Mouse (Mus musculus): Measurements from ENCODE around the gene Rps6kb1. TPM values are rescaled to one million over a fixed set of nuclear protein-coding genes. Genes with fewer than 3 reads are reported as not detected.

The Rps6kb1 gene
- polyA plus RNA-seq, 1 experiment from 2014 or later, result 37.9 TPM

DNA sequence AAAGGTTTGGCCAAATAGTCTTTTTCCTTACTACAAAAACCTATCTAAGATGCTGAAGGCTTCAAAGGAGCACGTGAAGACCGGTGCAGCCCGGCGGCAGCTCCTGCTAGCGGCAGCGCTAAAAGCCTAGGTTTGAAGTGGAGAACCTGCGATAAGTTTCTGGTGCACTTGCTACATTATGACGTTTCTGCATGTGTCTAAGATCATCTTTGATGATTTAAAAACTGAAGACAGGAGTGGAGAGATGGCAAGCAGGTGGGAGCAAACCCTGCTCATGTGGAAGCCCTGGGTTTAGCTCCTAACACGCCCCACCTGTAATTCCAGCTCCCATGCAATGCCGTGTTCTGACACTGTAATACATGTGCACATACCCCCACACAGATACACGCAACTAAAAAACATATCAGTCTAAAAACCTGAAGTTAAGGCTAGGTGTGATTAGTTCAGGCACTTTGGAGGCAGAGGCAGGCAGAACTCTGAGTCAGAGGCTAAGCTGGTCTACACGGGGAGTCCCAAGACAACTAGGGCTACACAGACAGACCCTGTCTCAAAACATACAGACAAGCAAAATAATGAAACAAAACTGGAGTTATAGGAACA, 37.4 kb upstream of the Rps6kb1 start:
- no peaks in the 10 kb centered on the region for H3K9me3 ChIP-seq (ENCODE audit: control insufficient read depth)
- H3K9ac ChIP-seq (ENCODE audit: low read depth, low read length), result no peak overlapping the region
- peaks cover 7% of the 10 kb centered on the region; the same call in 1 of the 2 replicates for H3K4me1 ChIP-seq (replicated peaks; ENCODE audit: control insufficient read depth, insufficient read depth, low read length)
- peak overlapping the region; percentile 96 for H3K27ac ChIP-seq (ENCODE audit: low read depth, low read length)
- no peaks in the 10 kb centered on the region for H3K36me3 ChIP-seq (ENCODE audit: control insufficient read depth, insufficient read depth)
- no peak for TF ChIP-seq CTCF (IDR thresholded peaks at IDR 0.05; ENCODE audit: low read depth)
- ATAC-seq, result no peak
- peak overlapping the region; percentile 40; the same call in 1 of the 2 replicates for H3K4me2 ChIP-seq (replicated peaks; ENCODE audit: low read depth)
- H3K4me3 ChIP-seq (ENCODE audit: low read depth, low read length), result no peak overlapping the region
- 59% methylated on average over 12 of the region's 12 CpGs for WGBS
- H3K27me3 ChIP-seq (replicated peaks; ENCODE audit: control insufficient read depth, insufficient read depth, low read length), result no peaks in the 10 kb centered on the region

DNA sequence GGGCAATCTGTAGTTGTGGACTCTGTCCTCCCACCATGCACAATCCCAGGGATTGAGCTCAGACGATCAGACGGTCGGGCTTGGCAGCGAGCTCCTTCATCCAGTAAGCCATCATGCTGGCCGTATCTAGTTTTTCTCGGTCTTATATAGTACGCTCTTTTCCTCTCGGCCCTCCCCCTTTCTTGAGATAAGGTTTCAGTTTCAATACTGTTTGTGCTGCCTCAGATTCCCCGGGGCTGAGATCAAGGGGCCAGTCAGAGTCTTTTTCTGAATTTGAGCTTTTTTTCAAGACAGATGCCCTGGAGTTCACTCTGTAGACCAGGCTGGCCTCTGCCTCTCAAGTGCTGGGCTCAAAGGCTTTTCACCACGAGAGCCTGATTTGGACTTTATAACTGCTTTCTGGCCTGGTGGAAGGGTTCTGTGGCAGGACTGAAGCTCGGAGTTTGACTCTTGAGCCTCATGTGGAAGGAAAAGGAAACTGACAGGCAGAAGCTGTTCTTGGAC, 36.7 kb upstream of the Rps6kb1 start:
- no peaks in the 10 kb centered on the region for H3K36me3 ChIP-seq (ENCODE audit: control insufficient read depth, insufficient read depth)
- H3K4me2 ChIP-seq (replicated peaks; ENCODE audit: low read depth), result peak overlapping the region; percentile 40
- peaks cover 7% of the 10 kb centered on the region; the same call in 1 of the 2 replicates for H3K4me1 ChIP-seq (replicated peaks; ENCODE audit: control insufficient read depth, insufficient read depth, low read length)
- H3K9me3 ChIP-seq (ENCODE audit: control insufficient read depth), result no peaks in the 10 kb centered on the region
- H3K27ac ChIP-seq (ENCODE audit: low read depth, low read length), result peak overlapping the region; percentile 96
- H3K4me3 ChIP-seq (ENCODE audit: low read depth, low read length), result no peak overlapping the region
- peak; percentile 26 for ATAC-seq
- no peak for TF ChIP-seq CTCF (IDR thresholded peaks at IDR 0.05; ENCODE audit: low read depth)
- peak overlapping the region; percentile 23; the same call in 1 of the 2 replicates for H3K9ac ChIP-seq (ENCODE audit: low read depth, low read length)
- 8% methylated on average over 11 of the region's 11 CpGs for WGBS
- no peaks in the 10 kb centered on the region for H3K27me3 ChIP-seq (replicated peaks; ENCODE audit: control insufficient read depth, insufficient read depth, low read length)

DNA sequence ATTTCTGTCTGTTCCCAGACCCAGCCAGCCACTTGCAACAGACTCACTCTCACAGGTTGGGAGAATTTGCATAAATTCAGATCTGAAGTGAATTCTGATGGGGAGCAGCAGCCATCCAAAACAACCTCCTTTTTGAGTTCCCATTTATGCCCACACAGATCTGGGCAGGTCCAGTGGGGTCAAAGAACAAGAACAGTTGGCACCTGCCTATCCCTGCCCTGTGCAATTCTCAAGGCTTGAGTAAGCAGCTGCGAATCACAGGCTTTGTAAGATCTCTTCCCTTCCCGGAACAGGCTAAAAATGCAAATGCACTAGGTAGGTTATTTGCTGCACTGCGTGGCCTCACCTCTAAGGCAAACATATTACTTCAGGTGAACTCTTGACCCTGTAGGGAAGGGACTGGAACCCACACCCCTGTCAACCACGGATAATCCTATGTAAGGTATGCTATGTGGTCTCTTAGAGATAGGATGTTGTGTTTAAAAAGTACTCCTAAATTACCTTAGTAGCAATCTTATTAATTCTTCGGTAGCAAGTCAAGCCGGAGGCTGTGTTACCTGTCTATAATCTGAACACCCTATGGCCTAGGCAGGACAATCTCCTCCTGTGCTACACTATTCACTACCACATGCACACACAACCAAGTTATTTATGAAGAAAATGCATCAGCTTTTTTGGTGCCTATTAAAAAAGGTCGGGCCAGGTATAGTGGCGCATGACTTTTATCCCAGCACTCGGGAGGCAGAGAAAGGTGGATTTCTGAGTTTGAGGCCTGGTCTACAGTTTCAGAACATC, 35.9 kb upstream of the Rps6kb1 start:
- peak; percentile 87 for ATAC-seq
- Histone ChIP-seq H3K4me2 (replicated peaks; ENCODE audit: low read depth) (peak overlapping the region; percentile 40), H3K9me3 (ENCODE audit: control insufficient read depth) (no peaks in the 10 kb centered on the region), H3K9ac (ENCODE audit: low read depth, low read length) (peak overlapping the region; percentile 45), H3K27ac (ENCODE audit: low read depth, low read length) (peak overlapping the region; percentile 96), H3K27me3 (replicated peaks; ENCODE audit: control insufficient read depth, insufficient read depth, low read length) (no peaks in the 10 kb centered on the region), H3K36me3 (ENCODE audit: control insufficient read depth, insufficient read depth) (no peaks in the 10 kb centered on the region), H3K4me1 (replicated peaks; ENCODE audit: control insufficient read depth, insufficient read depth, low read length) (peaks cover 7% of the 10 kb centered on the region; the same call in 1 of the 2 replicates), H3K4me3 (ENCODE audit: low read depth, low read length) (no peak overlapping the region)
- 39% methylated on average over 9 of the region's 9 CpGs for WGBS
- no peak for TF ChIP-seq CTCF (IDR thresholded peaks at IDR 0.05; ENCODE audit: low read depth)

DNA sequence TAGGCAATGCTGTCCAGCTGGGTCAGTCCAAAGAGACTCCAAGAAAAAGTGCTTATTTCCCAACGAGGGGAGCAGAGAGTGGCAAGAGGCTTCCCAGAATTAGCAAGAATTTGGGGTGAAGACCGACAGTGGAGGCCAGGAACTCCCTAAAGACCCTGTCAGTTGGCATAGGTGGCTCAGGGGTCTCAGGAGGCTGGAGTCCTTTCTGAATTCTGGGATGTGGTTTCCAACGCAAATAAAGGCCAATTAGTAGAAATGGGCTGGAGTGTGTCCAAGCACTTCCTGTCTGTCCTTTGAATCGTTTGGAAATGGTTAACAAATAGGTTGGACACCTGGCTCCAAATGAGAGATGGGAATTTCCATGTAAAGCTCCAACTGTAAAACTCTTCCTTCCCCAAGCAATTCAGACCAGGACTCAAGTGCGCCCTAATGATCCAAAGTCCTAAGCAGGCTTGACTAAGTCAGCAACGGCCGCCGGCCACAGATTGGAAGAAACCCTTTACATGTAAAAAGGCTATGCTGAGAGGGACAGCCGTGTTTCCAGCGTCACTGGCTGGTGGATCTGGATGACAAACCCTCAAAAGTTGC, 35.2 kb upstream of the Rps6kb1 start:
- peaks cover 7% of the 10 kb centered on the region; the same call in 1 of the 2 replicates for H3K4me1 ChIP-seq (replicated peaks; ENCODE audit: control insufficient read depth, insufficient read depth, low read length)
- peak; percentile 48 for ATAC-seq
- TF ChIP-seq CTCF (IDR thresholded peaks at IDR 0.05; ENCODE audit: low read depth), result no peak
- 32% methylated on average over 10 of the region's 10 CpGs for WGBS
- no peaks in the 10 kb centered on the region for H3K27me3 ChIP-seq (replicated peaks; ENCODE audit: control insufficient read depth, insufficient read depth, low read length)
- H3K27ac ChIP-seq (ENCODE audit: low read depth, low read length), result peak overlapping the region; percentile 96
- peak overlapping the region; percentile 45 for H3K9ac ChIP-seq (ENCODE audit: low read depth, low read length)
- H3K36me3 ChIP-seq (ENCODE audit: control insufficient read depth, insufficient read depth), result no peaks in the 10 kb centered on the region
- H3K4me3 ChIP-seq (ENCODE audit: low read depth, low read length), result no peak overlapping the region
- H3K9me3 ChIP-seq (ENCODE audit: control insufficient read depth), result no peaks in the 10 kb centered on the region
- peak overlapping the region; percentile 35 for H3K4me2 ChIP-seq (replicated peaks; ENCODE audit: low read depth)

DNA sequence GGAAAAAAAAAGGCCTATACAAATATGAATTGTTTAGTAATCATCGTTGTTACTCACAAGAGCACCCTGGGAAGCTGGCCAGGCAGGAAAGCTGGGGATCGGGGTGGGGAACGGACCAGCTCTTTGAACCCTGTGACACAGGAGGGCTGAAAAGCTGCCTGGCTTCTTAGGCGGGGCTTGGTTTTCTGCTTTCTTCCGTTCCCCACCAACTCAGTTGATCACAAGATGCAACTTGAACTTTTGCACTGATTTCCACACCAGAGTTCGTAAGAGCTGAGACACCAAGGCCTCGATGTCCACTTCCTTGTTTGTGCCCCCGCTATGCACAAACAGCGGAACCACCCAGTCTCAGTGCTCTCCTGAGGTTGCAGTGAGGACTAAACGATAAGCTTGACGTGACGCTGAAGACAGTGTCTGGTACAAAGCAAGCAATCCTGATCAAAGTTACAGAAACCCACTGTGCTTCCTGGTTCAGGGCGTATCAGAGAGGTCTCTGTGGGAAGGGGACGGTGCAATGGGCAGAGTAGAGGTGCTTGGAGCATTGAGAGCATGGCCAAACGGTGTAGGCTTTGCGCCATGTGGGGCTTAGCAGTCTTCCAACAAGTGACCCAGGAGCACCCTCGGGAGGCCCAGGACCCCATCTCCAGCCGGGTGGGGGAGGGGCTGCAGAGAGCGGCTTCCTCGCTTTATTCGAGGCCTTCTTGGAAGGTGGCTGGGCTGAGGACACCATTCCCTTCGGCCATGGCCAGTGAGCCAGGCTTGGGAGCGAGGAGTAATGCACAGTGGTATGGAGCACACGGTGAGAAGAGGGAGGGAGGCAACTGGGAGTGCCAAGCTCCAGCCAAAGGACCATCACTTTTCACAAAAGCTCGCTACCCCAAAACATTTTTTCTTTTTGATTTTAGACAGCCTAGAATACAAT, 34.5 kb upstream of the Rps6kb1 start:
- TF ChIP-seq CTCF (IDR thresholded peaks at IDR 0.05; ENCODE audit: low read depth), result no peak
- H3K4me3 ChIP-seq (ENCODE audit: low read depth, low read length), result no peak overlapping the region
- peaks cover 7% of the 10 kb centered on the region; the same call in 1 of the 2 replicates for H3K4me1 ChIP-seq (replicated peaks; ENCODE audit: control insufficient read depth, insufficient read depth, low read length)
- 26% methylated on average over 25 of the region's 25 CpGs for WGBS
- peak overlapping the region; percentile 45; the same call in 1 of the 2 replicates for H3K9ac ChIP-seq (ENCODE audit: low read depth, low read length)
- H3K27me3 ChIP-seq (replicated peaks; ENCODE audit: control insufficient read depth, insufficient read depth, low read length), result no peaks in the 10 kb centered on the region
- no peaks in the 10 kb centered on the region for H3K9me3 ChIP-seq (ENCODE audit: control insufficient read depth)
- peak; percentile 55 for ATAC-seq
- no peaks in the 10 kb centered on the region for H3K36me3 ChIP-seq (ENCODE audit: control insufficient read depth, insufficient read depth)
- peak overlapping the region; percentile 96 for H3K27ac ChIP-seq (ENCODE audit: low read depth, low read length)
- peak overlapping the region; percentile 35 for H3K4me2 ChIP-seq (replicated peaks; ENCODE audit: low read depth)
